Mouse (Mus musculus): ENCODE results near the gene Gria4. TPM values are rescaled to one million over a fixed set of nuclear protein-coding genes. Genes with fewer than 3 reads are reported as not detected.

Gene Gria4
- total and polyA plus RNA-seq, 2 experiments from 2014 or later: 23.1 to 93.3 TPM

DNA sequence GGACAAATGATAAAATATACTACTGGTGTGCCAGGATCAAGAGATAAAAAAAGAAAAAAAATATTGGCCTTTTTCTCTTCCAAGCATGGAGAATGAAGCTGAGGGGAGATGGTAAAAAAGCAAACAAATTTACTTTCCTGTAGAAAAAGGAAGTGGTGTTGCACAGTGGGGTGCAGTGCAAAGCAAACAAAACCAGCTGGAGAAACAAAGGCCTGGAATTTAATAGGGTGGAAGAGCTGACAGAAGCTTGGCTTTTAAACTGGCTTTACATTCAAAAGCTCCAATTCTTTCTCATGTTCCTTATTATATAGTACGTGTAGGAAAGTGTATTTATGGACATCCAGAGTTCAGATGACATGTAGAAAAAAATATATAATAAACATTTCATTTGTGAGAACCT lies 290.9 kb downstream of the Gria4 start:
- WGBS: 0% methylated on average over 1 of the region's 1 CpGs
- Histone ChIP-seq H3K4me3 (ENCODE audit: low read depth, low read length) (no peak overlapping the region), H3K36me3 (ENCODE audit: insufficient read depth) (no peaks in the 10 kb centered on the region), H3K9ac (no peak overlapping the region), H3K27me3 (ENCODE audit: insufficient read depth, low read length) (no peaks in the 10 kb centered on the region), H3K9me3 (ENCODE audit: low read length) (no peaks in the 10 kb centered on the region), H3K4me2 (ENCODE audit: low read depth) (no peak overlapping the region), H3K4me1 (ENCODE audit: insufficient read depth) (no peaks in the 10 kb centered on the region), H3K27ac (ENCODE audit: low read depth, low read length) (no peak overlapping the region)
- peak; percentile 42; the same call in 1 of the 2 replicates for ATAC-seq
- no peak for DNase-seq
- TF ChIP-seq CTCF (IDR thresholded peaks at IDR 0.05; ENCODE audit: low read depth): no peak

DNA sequence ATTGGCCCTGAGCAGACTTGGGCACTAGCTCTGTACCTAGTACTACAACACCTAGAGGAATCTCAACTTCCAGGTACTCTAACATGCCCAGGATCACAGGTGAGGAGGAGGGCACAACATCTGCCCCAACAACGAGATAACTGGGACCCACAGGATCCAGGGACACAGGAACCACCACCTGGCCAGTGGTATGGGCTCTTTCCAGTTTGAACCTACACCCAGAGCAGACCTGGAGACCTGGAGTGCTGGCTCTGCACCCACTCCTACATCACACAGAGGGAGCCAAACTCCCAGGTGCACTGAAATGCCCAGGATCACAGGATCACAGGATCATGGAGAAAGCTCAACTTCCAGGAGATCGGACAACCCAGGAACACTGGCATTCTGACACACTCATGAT lies 309.6 kb downstream of the Gria4 start:
- Histone ChIP-seq H3K36me3 (ENCODE audit: insufficient read depth) (no peaks in the 10 kb centered on the region), H3K4me3 (ENCODE audit: low read depth, low read length) (no peak overlapping the region), H3K4me2 (ENCODE audit: low read depth) (no peak overlapping the region), H3K27ac (ENCODE audit: low read depth, low read length) (no peak overlapping the region), H3K4me1 (ENCODE audit: insufficient read depth) (no peaks in the 10 kb centered on the region), H3K27me3 (ENCODE audit: insufficient read depth, low read length) (no peaks in the 10 kb centered on the region), H3K9ac (no peak overlapping the region), H3K9me3 (ENCODE audit: low read length) (no peaks in the 10 kb centered on the region)
- ATAC-seq: no peak
- 96% methylated on average over 2 of the region's 2 CpGs for WGBS
- DNase-seq: no peak
- TF ChIP-seq CTCF (IDR thresholded peaks at IDR 0.05; ENCODE audit: low read depth): no peak

DNA sequence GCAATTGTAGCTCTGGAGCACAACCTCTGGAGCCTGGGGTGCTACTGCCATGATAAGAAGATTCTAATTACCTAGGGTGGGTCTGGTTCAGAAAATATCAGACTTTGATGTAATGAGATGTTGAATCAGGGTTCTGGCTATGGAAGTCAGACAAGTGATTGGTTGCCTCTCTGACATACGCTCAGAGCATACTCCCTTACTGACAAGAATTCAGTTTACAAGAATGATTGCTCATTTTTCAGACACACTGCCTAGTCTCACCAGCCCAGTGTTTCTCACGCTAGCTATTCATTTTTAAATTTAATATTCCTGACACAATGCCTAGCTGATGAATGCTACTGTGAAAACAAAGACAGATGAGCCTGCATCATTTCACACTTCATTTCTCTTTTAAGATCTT lies 311.5 kb downstream of the Gria4 start:
- H3K27me3 ChIP-seq (ENCODE audit: insufficient read depth, low read length): no peaks in the 10 kb centered on the region
- H3K36me3 ChIP-seq (ENCODE audit: insufficient read depth): no peaks in the 10 kb centered on the region
- no peaks in the 10 kb centered on the region for H3K4me1 ChIP-seq (ENCODE audit: insufficient read depth)
- H3K4me3 ChIP-seq (ENCODE audit: low read depth, low read length): no peak overlapping the region
- DNase-seq: no peak
- H3K27ac ChIP-seq (ENCODE audit: low read depth, low read length): no peak overlapping the region
- no peak overlapping the region for H3K9ac ChIP-seq
- no peak for ATAC-seq
- no peak overlapping the region for H3K4me2 ChIP-seq (ENCODE audit: low read depth)
- H3K9me3 ChIP-seq (ENCODE audit: low read length): no peaks in the 10 kb centered on the region
- no peak for TF ChIP-seq CTCF (IDR thresholded peaks at IDR 0.05; ENCODE audit: low read depth)
- WGBS: 65% methylated on average over 2 of the region's 2 CpGs

DNA sequence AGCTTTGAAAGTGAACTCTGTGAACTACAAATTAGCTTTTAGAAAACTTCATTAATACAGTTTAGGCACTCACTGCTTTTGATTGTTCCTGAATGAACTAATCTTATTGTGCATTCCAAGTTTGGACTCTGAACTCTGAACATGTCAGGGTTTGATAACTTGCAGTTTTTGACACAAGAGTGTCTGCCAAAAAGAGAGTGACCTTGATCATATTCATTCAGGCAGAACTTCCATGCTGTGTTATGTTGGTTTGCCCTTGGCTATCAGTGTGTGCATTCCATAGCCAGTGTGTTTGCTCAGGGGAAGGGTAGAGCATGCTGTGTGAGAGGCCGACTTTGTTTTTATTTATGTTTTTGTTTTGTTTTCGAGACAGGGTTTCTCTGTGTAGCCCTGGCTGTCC lies 325.2 kb downstream of the Gria4 start:
- WGBS: 36% methylated on average over 2 of the region's 2 CpGs
- H3K36me3 ChIP-seq (ENCODE audit: insufficient read depth): no peaks in the 10 kb centered on the region; the same call in 1 of the 2 replicates
- no peak overlapping the region for H3K27ac ChIP-seq (ENCODE audit: low read depth, low read length)
- no peak overlapping the region for H3K4me3 ChIP-seq (ENCODE audit: low read depth, low read length)
- no peaks in the 10 kb centered on the region for H3K27me3 ChIP-seq (ENCODE audit: insufficient read depth, low read length)
- no peak for DNase-seq
- no peak overlapping the region for H3K9ac ChIP-seq
- H3K4me2 ChIP-seq (ENCODE audit: low read depth): no peak overlapping the region
- no peak for ATAC-seq
- no peak for TF ChIP-seq CTCF (IDR thresholded peaks at IDR 0.05; ENCODE audit: low read depth)
- no peaks in the 10 kb centered on the region for H3K9me3 ChIP-seq (ENCODE audit: low read length)
- no peaks in the 10 kb centered on the region for H3K4me1 ChIP-seq (ENCODE audit: insufficient read depth)

DNA sequence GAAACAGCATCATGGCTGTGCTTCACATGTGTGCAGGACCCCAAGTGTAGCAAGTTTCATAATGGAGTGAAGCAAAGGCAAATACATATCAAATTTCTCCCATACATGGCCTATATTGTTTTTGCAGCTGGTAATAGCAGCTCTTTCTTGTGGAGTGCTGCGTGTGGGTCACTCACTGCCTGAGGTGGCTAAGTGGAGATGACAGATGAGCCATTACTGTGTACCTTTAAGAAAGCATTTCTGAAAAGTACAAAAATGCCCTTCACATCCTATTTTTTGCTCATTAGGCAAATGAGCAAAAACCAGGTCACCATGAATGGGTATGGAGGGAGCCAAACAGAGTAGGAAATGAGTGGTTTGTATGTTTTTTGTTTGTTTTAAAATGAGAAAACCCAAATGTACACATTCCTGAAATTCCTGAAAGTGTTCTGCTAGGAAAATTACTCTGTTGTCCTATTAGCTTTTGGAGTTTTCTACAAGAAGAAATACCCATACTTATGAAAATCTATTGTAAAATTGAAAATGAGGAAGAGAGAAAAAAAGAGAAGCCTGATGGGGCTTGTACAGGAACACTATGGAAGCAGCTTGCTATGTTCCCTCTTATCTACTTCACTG lies 336.5 kb downstream of the Gria4 start:
- ATAC-seq (no peak), DNase-seq (no peak)
- H3K4me3 ChIP-seq (ENCODE audit: low read depth, low read length): no peak overlapping the region
- TF ChIP-seq CTCF (IDR thresholded peaks at IDR 0.05; ENCODE audit: low read depth): no peak
- no peaks in the 10 kb centered on the region for H3K36me3 ChIP-seq (ENCODE audit: insufficient read depth)
- H3K9me3 ChIP-seq (ENCODE audit: low read length): no peaks in the 10 kb centered on the region
- no peak overlapping the region for H3K9ac ChIP-seq
- H3K4me1 ChIP-seq (ENCODE audit: insufficient read depth): no peaks in the 10 kb centered on the region
- no peak overlapping the region for H3K27ac ChIP-seq (ENCODE audit: low read depth, low read length)
- H3K27me3 ChIP-seq (ENCODE audit: insufficient read depth, low read length): no peaks in the 10 kb centered on the region
- H3K4me2 ChIP-seq (ENCODE audit: low read depth): no peak overlapping the region
- WGBS: 85% methylated on average over 1 of the region's 1 CpGs

DNA sequence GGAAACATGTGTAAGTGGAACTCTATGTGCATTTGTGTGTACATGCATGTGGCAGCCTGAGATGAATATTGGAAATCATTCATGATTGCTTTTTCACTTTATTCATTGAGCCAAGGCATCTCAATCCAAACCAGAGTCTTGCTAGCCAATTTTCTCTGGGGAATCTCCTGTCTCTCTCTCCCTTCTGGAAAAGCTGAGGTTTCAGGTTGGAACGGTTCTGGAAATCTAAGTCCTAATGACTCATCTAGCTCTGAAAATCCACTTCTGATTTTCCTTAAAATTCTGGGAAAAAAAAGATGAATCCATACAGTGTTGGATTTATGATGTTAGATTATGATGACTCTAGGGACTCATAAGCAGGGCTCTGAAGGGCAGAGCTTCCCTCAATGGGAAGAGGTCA lies 337.8 kb downstream of the Gria4 start:
- 70% methylated on average over 1 of the region's 1 CpGs for WGBS
- Histone ChIP-seq H3K9ac (no peak overlapping the region), H3K36me3 (ENCODE audit: insufficient read depth) (no peaks in the 10 kb centered on the region), H3K4me3 (ENCODE audit: low read depth, low read length) (no peak overlapping the region), H3K9me3 (ENCODE audit: low read length) (no peaks in the 10 kb centered on the region), H3K4me1 (ENCODE audit: insufficient read depth) (no peaks in the 10 kb centered on the region), H3K27me3 (ENCODE audit: insufficient read depth, low read length) (no peaks in the 10 kb centered on the region), H3K4me2 (ENCODE audit: low read depth) (no peak overlapping the region), H3K27ac (ENCODE audit: low read depth, low read length) (no peak overlapping the region)
- peak; percentile 2 for DNase-seq
- no peak for ATAC-seq
- no peak for TF ChIP-seq CTCF (IDR thresholded peaks at IDR 0.05; ENCODE audit: low read depth)

DNA sequence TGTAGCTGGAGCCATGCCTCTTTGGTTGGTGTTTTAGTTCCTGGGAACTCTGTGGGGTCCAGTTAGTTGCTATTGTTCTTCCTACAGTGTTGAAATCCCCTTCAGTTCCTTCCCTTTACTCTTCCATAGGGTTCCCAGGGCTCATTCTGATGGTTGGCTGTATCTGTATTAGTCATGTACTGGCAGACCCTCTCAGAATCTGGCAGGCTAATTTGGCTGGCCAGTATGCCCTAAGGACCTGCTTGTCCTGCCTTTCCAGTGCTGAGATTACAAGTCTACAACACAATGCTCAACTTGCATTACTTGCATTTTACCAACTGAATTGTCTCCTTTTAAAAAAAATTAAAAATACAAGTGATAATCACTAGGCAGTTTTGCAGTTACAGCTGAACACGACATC lies 338.4 kb downstream of the Gria4 start:
- no peak overlapping the region for H3K4me2 ChIP-seq (ENCODE audit: low read depth)
- H3K9me3 ChIP-seq (ENCODE audit: low read length): no peaks in the 10 kb centered on the region
- TF ChIP-seq CTCF (IDR thresholded peaks at IDR 0.05; ENCODE audit: low read depth): no peak
- H3K9ac ChIP-seq: no peak overlapping the region
- no peaks in the 10 kb centered on the region for H3K4me1 ChIP-seq (ENCODE audit: insufficient read depth)
- ATAC-seq (0 out of 2 replicates have a peak, but pooled peaks have one; percentile 42), DNase-seq (no peak)
- WGBS: 72% methylated on average over 1 of the region's 1 CpGs
- H3K36me3 ChIP-seq (ENCODE audit: insufficient read depth): no peaks in the 10 kb centered on the region
- no peaks in the 10 kb centered on the region for H3K27me3 ChIP-seq (ENCODE audit: insufficient read depth, low read length)
- no peak overlapping the region for H3K27ac ChIP-seq (ENCODE audit: low read depth, low read length)
- no peak overlapping the region for H3K4me3 ChIP-seq (ENCODE audit: low read depth, low read length)

Measured in forebrain, postnatal 0 days (tissue).